Mouse (Mus musculus) thymus, adult 18-20 months (tissue): ENCODE data around the gene Kalrn.
"Not testable (repeated sequence)": the region's sequence is repeated elsewhere in the genome, so short reads cannot be mapped to it uniquely, and the experiment has no call there.

Experiments
- DNase-seq, 2 experiments: peaks; one replicate each; pipeline ENCODE4 v3.0.0; 2022; ENCODE audit warnings: mixed read lengths in 2 of 2

The Kalrn gene

GRCm38 (mm10) chr16:34343968-34344367, 229.4 kb downstream of the Kalrn start:
- no peak for DNase-seq

DNA sequence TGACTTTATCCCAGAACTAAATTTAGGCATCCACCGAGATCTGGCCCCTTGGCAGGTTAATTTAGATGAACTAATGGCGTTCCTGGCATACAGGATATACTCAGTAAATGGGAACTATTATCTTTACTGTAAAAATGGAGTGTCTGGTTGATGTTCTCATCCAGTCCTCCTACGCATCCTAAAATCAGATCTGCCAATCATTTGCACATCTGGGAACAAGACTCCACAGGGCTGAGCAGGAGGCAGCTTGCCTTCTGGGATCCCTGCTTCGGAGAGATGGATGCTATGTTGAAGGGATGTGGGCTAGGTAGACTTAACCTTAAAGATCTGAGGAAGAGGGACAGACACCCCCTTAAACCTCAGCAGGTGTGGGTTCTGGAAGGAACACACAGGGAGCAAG, 230.2 kb downstream of the Kalrn start:
- DNase-seq: no peak

DNA sequence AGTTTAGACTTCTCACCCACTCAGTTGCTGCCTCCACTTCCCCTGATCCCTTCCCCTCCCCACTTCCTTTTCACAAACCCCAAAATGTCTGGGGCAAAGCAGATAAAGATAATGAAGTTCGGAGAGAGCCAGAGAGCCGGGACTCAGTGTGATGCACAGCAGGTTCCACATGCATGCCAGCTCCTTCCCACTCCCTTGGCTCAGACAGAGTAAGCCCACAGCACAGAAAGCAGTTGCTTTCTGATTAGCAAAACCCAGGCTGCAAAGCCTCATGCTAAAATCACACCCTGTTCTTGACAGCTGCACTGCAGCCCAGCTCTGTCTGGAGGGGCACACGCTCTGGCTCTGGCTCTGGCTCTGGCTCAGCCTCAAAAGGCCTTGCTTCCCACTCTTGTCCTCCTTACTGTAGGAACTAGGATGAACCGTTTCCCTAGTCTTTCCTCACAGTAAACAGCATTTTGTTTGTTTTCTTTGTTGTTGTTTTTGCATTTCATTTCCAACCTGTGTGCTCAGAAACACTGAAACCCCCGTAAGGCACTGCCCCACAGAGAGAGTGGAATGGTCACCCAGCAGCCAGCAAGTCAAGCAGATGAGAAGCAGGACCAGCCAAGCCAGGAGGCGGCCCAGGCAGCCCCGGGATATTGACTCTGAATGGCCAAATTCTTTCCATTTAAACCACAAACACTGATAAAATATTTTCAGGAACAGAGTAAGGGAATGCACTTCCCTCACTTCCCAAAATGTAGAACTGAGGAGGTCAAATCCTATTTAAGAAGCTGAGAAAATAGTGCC, 230.8 kb downstream of the Kalrn start:
- DNase-seq: no peak

- DNase-seq: no peak
Measured at GRCm38 (mm10) chr16:34334919-34335318, 238.4 kb downstream of the Kalrn start.

DNA sequence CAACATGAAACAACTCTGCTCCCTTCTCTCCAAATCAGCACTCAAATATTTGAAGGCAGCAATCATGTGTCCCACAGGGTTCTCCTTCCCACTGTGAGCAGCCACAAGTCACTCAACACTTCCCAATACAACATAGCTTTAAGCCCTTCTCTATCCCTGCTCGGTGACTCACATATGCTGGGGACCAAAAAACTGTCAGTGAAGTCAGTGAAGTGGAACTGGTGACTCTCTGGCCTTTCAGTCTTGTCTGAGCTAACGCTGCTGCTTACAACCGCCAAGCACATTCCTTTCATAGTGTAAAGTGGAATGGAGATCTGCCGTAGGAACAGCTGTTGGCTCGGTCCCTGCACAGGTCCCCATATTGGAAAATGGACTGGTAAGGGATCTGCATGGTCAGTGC, 241.7 kb downstream of the Kalrn start:
- DNase-seq: no peak

GRCm38 (mm10) chr16:34329876-34330275, 243.5 kb downstream of the Kalrn start:
- DNase-seq: no peak

GRCm38 (mm10) chr16:34329431-34329873, 243.9 kb downstream of the Kalrn start:
- DNase-seq: no peak

DNA sequence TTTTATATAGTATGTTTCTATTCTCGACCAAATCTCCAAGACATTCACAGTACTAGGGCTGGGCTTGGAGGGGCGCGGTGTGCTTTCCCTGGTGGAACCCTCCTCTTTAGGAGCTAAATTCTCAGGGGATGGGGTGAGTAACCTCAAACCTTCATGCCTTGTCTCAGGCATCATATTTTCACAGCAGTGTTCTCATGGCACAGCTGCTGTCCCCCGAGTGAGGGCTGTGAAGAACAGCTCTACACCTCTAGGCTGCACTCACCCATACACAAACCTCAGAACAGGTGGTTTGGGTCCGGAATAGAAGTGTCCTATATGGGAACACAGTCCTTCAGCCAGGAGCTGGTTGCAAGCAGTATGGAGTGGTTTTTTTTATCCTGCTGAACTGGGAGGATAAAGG, 245.4 kb downstream of the Kalrn start:
- no peak for DNase-seq

- DNase-seq: no peak
Measured at GRCm38 (mm10) chr16:34325869-34326268, 247.5 kb downstream of the Kalrn start.

GRCm38 (mm10) chr16:34325161-34325560, 248.2 kb downstream of the Kalrn start:
- no peak for DNase-seq

- no peak for DNase-seq
Measured at GRCm38 (mm10) chr16:34324735-34325134, 248.6 kb downstream of the Kalrn start.

DNA sequence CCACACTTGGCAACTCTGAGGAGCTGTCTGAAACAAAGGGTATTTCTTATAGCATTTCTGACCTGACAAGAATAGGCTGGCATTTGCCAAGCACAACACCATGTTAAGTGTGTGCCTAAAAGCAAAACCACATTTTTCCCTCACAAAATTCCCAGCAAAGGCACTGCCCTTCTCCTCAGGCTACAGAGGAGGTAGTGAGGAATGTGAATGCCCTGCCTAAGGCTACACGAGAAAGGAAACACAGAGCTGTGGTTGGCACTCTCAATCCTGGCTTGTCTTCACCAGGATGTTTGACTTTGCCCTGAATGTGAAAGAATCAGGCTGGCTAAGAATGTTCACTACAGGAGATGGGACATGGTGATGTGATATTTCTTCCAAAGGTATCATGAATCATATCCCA, 249.8 kb downstream of the Kalrn start:
- no peak for DNase-seq

- DNase-seq: no peak
Measured at GRCm38 (mm10) chr16:34322546-34322945, 250.8 kb downstream of the Kalrn start.

DNA sequence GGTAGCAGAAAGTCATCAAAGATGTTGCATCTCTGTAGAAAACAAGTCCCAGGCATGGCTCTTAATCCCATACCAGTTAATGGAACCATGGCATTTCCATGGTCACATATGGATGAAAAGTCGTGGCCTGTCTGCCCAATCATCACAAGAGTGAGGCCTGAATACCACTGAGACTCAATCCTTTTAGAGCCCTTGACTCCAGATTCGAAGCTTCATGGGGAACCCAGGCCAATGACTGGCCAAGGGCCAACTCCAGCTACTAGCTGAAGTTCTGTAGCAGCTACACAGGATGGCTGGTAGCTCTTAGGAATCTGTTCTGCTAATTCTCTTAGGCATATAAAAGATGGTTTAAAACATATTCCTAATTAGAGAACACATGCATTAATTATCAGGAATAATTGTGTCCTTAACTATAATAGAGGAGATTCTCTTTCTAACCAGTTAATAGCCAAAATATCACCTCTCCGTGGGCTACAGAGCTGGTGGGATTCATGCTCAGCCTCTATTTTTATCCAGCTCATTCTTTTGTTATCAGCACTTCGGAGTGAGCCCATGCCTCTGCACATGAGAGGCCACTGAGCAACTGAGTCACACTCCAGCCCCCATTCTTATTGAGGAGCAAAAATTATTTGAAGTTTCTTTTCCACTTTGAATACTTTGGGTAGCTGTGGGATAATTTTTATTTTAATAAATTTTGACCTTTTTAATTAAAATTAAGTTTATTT, 252.1 kb downstream of the Kalrn start:
- DNase-seq: no peak

DNA sequence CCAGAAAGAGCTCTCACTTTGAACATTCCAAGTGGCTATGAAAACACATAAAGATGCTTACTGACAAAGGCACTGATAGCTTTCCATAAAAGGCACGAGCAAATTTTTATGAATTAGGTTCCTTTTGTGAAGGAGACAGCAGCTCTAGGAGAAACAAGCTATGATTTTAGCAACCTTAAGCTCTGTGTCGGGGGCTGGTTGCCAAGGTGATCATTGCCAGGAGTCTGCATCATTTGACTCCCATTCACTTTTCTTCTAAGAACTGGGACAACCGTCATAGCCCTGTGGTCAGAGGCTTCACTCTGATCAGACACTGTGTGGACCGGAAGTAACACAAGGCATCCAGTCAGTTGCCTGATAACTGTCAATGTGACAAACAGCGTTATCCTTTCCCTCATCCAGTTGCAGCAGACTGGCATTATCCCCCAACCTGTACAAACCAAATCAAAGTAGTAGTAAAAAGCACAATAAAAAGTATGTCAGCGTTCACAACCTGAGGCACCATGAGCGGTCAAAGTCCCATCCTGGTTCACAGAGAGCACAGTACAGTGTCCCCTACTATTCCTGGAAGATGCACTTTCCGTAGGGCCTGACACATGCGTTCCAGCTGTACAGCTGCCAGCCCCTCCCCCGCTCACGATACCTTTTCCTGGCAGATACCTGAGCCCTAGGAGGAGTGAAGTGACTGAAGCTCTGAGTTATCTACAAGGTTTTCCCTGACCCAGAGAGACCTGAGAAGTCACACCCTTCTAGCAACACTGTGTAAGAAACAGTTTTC, 253.1 kb downstream of the Kalrn start:
- DNase-seq: no peak

GRCm38 (mm10) chr16:34317110-34317509, 256.2 kb downstream of the Kalrn start:
- DNase-seq: no peak

DNA sequence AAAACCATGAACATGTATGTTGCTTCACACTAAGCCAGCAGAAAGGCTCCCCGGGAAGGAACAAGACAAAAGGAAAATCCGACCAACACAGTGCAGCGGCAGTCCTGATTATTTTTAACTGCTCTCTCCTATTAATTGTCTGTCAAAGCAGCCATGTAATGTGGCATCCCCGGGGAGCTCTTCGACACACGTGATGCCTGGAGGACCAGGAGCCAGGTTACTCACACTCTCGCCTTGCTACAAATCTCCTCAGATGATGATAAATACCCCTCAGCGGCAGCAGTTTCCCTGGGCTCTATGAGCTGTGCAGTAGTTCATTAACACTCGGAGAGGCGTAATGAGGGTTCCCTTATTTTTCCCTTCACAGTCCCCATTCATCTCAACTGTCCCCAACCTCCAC, 257.1 kb downstream of the Kalrn start:
- no peak for DNase-seq

DNA sequence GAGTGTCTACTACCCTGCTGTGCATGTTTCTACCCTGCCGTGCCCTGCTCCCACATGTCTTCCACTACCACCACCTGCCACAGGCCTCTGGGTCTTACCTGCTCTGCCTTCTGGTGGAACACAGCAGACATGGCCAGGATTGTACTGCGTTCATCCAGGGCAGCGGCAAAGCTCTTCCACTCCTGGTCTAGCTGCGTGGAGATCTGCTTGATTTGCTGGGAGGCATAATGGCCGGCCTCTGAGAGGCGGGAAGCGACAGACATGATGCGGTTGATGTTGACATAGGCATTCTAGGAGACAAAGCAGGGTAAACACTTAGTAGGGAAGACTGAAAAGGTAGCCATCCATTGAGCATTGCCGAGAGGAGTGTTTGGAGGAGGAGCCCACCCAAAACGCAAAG, 259.3 kb downstream of the Kalrn start:
- no peak for DNase-seq

DNA sequence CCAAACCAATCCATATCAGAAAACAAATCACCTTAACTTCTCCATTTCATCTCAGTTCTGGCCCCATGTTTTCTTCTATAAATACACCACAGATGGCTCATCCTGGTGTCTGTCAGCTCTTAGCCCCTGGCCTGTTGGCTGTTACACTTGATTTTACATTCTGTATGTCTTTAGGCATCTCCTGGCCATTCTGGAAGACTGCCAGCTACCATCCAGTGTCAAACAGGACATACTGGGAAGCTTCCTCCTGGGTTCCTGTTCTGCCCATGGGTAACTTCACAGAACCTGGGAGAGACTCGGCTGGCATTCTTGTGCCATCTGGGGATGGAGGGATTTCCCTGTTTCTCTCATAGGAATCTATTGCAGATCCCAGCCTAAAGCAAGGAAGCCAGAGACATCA, 261.8 kb downstream of the Kalrn start:
- DNase-seq: no peak

DNA sequence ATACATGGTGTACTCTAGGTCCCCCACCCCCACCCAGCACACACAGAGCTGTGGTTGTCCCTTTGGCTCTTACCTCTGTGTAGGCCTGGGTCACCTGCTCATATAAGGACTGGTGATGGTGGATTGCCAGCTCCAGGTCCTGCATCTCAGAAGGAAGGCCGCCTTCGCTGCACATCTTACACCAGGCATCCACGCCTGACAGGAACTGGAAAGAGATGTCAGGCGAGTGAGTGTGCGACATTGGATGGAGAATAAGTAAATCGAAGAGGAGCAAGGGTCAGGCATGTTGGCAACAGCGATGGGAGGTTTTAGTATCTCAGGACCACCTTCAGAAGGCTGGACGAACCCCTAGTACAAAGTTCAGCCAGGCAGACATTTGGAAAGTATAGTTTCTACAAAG, 263.0 kb downstream of the Kalrn start:
- DNase-seq: no peak

- no peak for DNase-seq
Measured at GRCm38 (mm10) chr16:34308324-34308723, 265.0 kb downstream of the Kalrn start.

GRCm38 (mm10) chr16:34307458-34307857, 265.9 kb downstream of the Kalrn start:
- DNase-seq: no peak

DNA sequence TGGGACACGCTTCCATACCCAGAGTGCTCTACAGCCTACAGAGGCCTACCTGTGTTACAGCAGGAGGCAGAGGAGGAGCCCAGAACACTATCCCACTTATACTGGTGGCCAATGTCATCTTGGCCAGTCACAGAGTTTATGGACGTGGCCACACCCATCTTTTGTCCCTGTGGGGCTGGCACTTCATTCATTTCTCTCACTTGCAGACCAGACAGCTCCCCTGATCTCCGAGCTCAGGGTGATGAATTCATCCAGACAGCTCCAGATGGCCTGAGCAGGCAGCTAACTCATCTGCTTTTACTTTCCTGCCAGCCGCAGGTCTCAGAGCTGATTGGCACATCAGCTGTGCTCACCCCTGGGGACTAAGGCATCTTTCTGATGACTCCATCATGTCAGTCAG, 267.7 kb downstream of the Kalrn start:
- DNase-seq: no peak

- DNase-seq: not testable (repeated sequence)
Measured at GRCm38 (mm10) chr16:34303818-34304217, 269.5 kb downstream of the Kalrn start.
